Mouse (Mus musculus) natural killer cell, adult 2 months (primary cell): ENCODE data around the gene Atp6v1c2.

Source experiments
- DNase-seq, 2 experiments: peaks; one replicate each; pipeline ENCODE4 v3.0.0; 2022; ENCODE audit warnings: low spot score in 2 of 2

The Atp6v1c2 gene

GRCm38 (mm10) chr12:17258431-17258830 is 70.7 kb downstream of the Atp6v1c2 start:
- DNase-seq, result no peak

- peak; percentile 38 to 50 for DNase-seq
These were observed 72.3 kb downstream of the Atp6v1c2 start for GRCm38 (mm10) chr12:17256905-17257304.

GRCm38 (mm10) chr12:17255602-17256001 is 73.6 kb downstream of the Atp6v1c2 start:
- DNase-seq, result no peak

GRCm38 (mm10) chr12:17253069-17253468 is 76.1 kb downstream of the Atp6v1c2 start:
- peak; percentile 21 to 55 for DNase-seq

GRCm38 (mm10) chr12:17250962-17251361 is 78.2 kb downstream of the Atp6v1c2 start:
- no peak for DNase-seq

GRCm38 (mm10) chr12:17242041-17242440 is 87.1 kb downstream of the Atp6v1c2 start:
- no peak for DNase-seq

- no peak for DNase-seq
These were observed 87.5 kb downstream of the Atp6v1c2 start for GRCm38 (mm10) chr12:17241614-17242013.

GRCm38 (mm10) chr12:17241016-17241415 is 88.1 kb downstream of the Atp6v1c2 start:
- no peak for DNase-seq

- no peak for DNase-seq
These were observed 89.8 kb downstream of the Atp6v1c2 start for GRCm38 (mm10) chr12:17239428-17239688.

- no peak for DNase-seq
These were observed 90.4 kb downstream of the Atp6v1c2 start for GRCm38 (mm10) chr12:17238588-17239427.

- DNase-seq, result no peak
These were observed 93.4 kb downstream of the Atp6v1c2 start for GRCm38 (mm10) chr12:17235535-17236313.
